Mouse (Mus musculus) lung, postnatal 14 days (tissue): ENCODE measurements around the gene Stmnd1.
"Not testable (repeated sequence)": the region's sequence is repeated elsewhere in the genome, so short reads cannot be mapped to it uniquely, and the experiment has no call there.

Experiments
- DNase-seq: peaks from one replicate; pipeline ENCODE4 v3.0.0; 2021

The Stmnd1 gene

GRCm38 (mm10) chr13:46294365-46294764, 20.8 kb downstream of the Stmnd1 start:
- no peak for DNase-seq

- no peak for DNase-seq
Measured at GRCm38 (mm10) chr13:46297701-46298100, 24.2 kb downstream of the Stmnd1 start.

- peak; percentile 67 for DNase-seq
Measured at GRCm38 (mm10) chr13:46310790-46311189, 37.3 kb downstream of the Stmnd1 start.

- no peak for DNase-seq
Measured at GRCm38 (mm10) chr13:46313176-46313575, 39.7 kb downstream of the Stmnd1 start.

- DNase-seq = no peak
Measured at GRCm38 (mm10) chr13:46315165-46315564, 41.6 kb downstream of the Stmnd1 start.

- no peak for DNase-seq
Measured at GRCm38 (mm10) chr13:46326351-46326985, 52.9 kb downstream of the Stmnd1 start.

- no peak for DNase-seq
Measured at GRCm38 (mm10) chr13:46335020-46335419, 61.5 kb downstream of the Stmnd1 start.

GRCm38 (mm10) chr13:46336281-46336680, 62.8 kb downstream of the Stmnd1 start:
- not testable (repeated sequence) for DNase-seq

GRCm38 (mm10) chr13:46337791-46338190, 64.3 kb downstream of the Stmnd1 start:
- DNase-seq = no peak

- peak; percentile 11 for DNase-seq
Measured at GRCm38 (mm10) chr13:46339954-46340353, 66.4 kb downstream of the Stmnd1 start.

- no peak for DNase-seq
Measured at GRCm38 (mm10) chr13:46340583-46340982, 67.1 kb downstream of the Stmnd1 start.

GRCm38 (mm10) chr13:46341419-46341818, 67.9 kb downstream of the Stmnd1 start:
- DNase-seq = no peak

GRCm38 (mm10) chr13:46343226-46343625, 69.7 kb downstream of the Stmnd1 start:
- no peak for DNase-seq

GRCm38 (mm10) chr13:46346830-46347512, 73.5 kb downstream of the Stmnd1 start:
- no peak for DNase-seq

GRCm38 (mm10) chr13:46349664-46350063, 76.1 kb downstream of the Stmnd1 start:
- DNase-seq = no peak
